Mouse (Mus musculus) fibroblast of lung, adult 2 months (primary cell): ENCODE results near the gene Slc25a28.

Experiments used
- DNase-seq: peaks from one replicate; pipeline ENCODE4 v3.0.0-alpha.2; 2011; ENCODE audit warnings: low read depth

Gene Slc25a28

GRCm38 (mm10) chr19:43675525-43676400 lies 1.1 kb upstream of the Slc25a28 start:
- DNase-seq = no peak

- DNase-seq = no peak
Observed at GRCm38 (mm10) chr19:43674316-43674689, 378 bp downstream of the Slc25a28 start.

GRCm38 (mm10) chr19:43673513-43674315 lies 967 bp downstream of the Slc25a28 start:
- no peak for DNase-seq

GRCm38 (mm10) chr19:43671054-43671453 lies 3.6 kb downstream of the Slc25a28 start:
- DNase-seq = no peak

GRCm38 (mm10) chr19:43669136-43669759 lies 5.4 kb downstream of the Slc25a28 start:
- DNase-seq = no peak

- DNase-seq = no peak
Observed at GRCm38 (mm10) chr19:43667430-43667809, 7.3 kb downstream of the Slc25a28 start.

- DNase-seq = no peak
Observed at GRCm38 (mm10) chr19:43666661-43667429, 7.8 kb downstream of the Slc25a28 start.

GRCm38 (mm10) chr19:43665441-43666048 lies 9.1 kb downstream of the Slc25a28 start:
- no peak for DNase-seq

- no peak for DNase-seq
Observed at GRCm38 (mm10) chr19:43663471-43663870, 11.2 kb downstream of the Slc25a28 start.

GRCm38 (mm10) chr19:43662176-43662967 lies 12.3 kb downstream of the Slc25a28 start:
- no peak for DNase-seq

GRCm38 (mm10) chr19:43660774-43661173 lies 13.9 kb downstream of the Slc25a28 start:
- no peak for DNase-seq

- DNase-seq = no peak
Observed at GRCm38 (mm10) chr19:43659632-43660031, 15.0 kb downstream of the Slc25a28 start.

GRCm38 (mm10) chr19:43655735-43656492 lies 18.8 kb downstream of the Slc25a28 start:
- no peak for DNase-seq

GRCm38 (mm10) chr19:43651241-43651785 lies 23.4 kb downstream of the Slc25a28 start:
- DNase-seq = no peak

- no peak for DNase-seq
Observed at GRCm38 (mm10) chr19:43648343-43648742, 26.3 kb downstream of the Slc25a28 start.

GRCm38 (mm10) chr19:43647261-43647660 lies 27.4 kb downstream of the Slc25a28 start:
- no peak for DNase-seq

GRCm38 (mm10) chr19:43646852-43647251 lies 27.8 kb downstream of the Slc25a28 start:
- no peak for DNase-seq

- DNase-seq = no peak
Observed at GRCm38 (mm10) chr19:43645508-43645907, 29.2 kb downstream of the Slc25a28 start.

- DNase-seq = no peak
Observed at GRCm38 (mm10) chr19:43642843-43643242, 31.8 kb downstream of the Slc25a28 start.

GRCm38 (mm10) chr19:43641833-43642232 lies 32.8 kb downstream of the Slc25a28 start:
- no peak for DNase-seq
